Mouse (Mus musculus): ENCODE measurements around the gene Fez1. TPM values are rescaled to one million over a fixed set of nuclear protein-coding genes. Genes with fewer than 3 reads are reported as not detected.

The Fez1 gene
- total RNA-seq (2021): 100 to 1,000 TPM; 241 to 261 TPM
- long read RNA-seq, experiment 1, transcript Fez1-201 (10 exons, 1,794 nt): major isoform, 441 of 521 reads
- long read RNA-seq, experiment 1, partial matches to known transcripts: 11 of 521 reads
- long read RNA-seq, experiment 1, other reads (novel, unspliced or antisense): 65 of 521 reads
- long read RNA-seq, experiment 2, transcript Fez1-201 (10 exons, 1,794 nt): major isoform, 271 of 324 reads
- long read RNA-seq, experiment 2, partial matches to known transcripts: 5 of 324 reads
- long read RNA-seq, experiment 2, other reads (novel, unspliced or antisense): 44 of 324 reads

GRCm38 (mm10) chr9:36821644-36822000 is at the start of gene Fez1:
Gene Fez1 (plus strand): TSS chr9:36821864.
- H3K4me3 ChIP-seq: peak within 1 kb of the TSS; percentile 27
- peak; percentile 87 to 88 for DNase-seq (ENCODE audit: extremely low spot score in 1 of 2, low spot score in 2 of 2)
- intact Hi-C loops (cut with DNase I): no loop called here
- peak within 1 kb of the TSS; percentile 92 for H3K27ac ChIP-seq
- TF ChIP-seq CTCF (IDR thresholded peaks at IDR 0.05): no peak

GRCm38 (mm10) chr9:36783921-36784320 is 37.7 kb upstream of the Fez1 start:
- H3K4me3 ChIP-seq: no peak overlapping the region
- intact Hi-C loops (cut with DNase I): loop anchor here (1.0 to 5.0 kb wide), 2 partner anchors 36 to 78 kb away; no protein-coding TSS in a partner anchor
- no peak for TF ChIP-seq CTCF (IDR thresholded peaks at IDR 0.05)
- H3K27ac ChIP-seq: no peak overlapping the region
- no peak for DNase-seq (ENCODE audit: extremely low spot score in 1 of 2, low spot score in 2 of 2)

- no peak for TF ChIP-seq CTCF (IDR thresholded peaks at IDR 0.05)
- DNase-seq (ENCODE audit: extremely low spot score in 1 of 2, low spot score in 2 of 2): no peak
- no peak overlapping the region for H3K27ac ChIP-seq
- H3K4me3 ChIP-seq: no peak overlapping the region
- intact Hi-C loops (cut with DNase I): no loop called here
These were observed 29.5 kb upstream of the Fez1 start for GRCm38 (mm10) chr9:36792191-36792590.

GRCm38 (mm10) chr9:36794487-36794886 is 27.2 kb upstream of the Fez1 start:
- no peak overlapping the region for H3K4me3 ChIP-seq
- H3K27ac ChIP-seq: no peak overlapping the region
- DNase-seq (ENCODE audit: extremely low spot score in 1 of 2, low spot score in 2 of 2): no peak
- TF ChIP-seq CTCF (IDR thresholded peaks at IDR 0.05): no peak
- intact Hi-C loops (cut with DNase I): no loop called here

- no peak for DNase-seq (ENCODE audit: extremely low spot score in 1 of 2, low spot score in 2 of 2)
- no peak for TF ChIP-seq CTCF (IDR thresholded peaks at IDR 0.05)
- Histone ChIP-seq H3K27ac (no peak overlapping the region), H3K4me3 (no peak overlapping the region)
- intact Hi-C loops (cut with DNase I): loop anchor here (5.0 kb wide), 1 partner anchor 77 kb away; no protein-coding TSS in a partner anchor
These were observed 26.1 kb upstream of the Fez1 start for GRCm38 (mm10) chr9:36795556-36795955.

- no peak overlapping the region for H3K27ac ChIP-seq
These were observed 25.4 kb upstream of the Fez1 start for GRCm38 (mm10) chr9:36796224-36796623.

GRCm38 (mm10) chr9:36796781-36797555 is 24.7 kb upstream of the Fez1 start, which contains the start of gene Ei24:
Gene Ei24 (minus strand): TSS chr9:36797393.
- no peak for TF ChIP-seq CTCF (IDR thresholded peaks at IDR 0.05)
- peak; percentile 90 to 94 for DNase-seq (ENCODE audit: extremely low spot score in 1 of 2, low spot score in 2 of 2)
- intact Hi-C loops (cut with DNase I): loop anchor here (2.0 to 5.0 kb wide), 2 partner anchors 36 to 75 kb away; no protein-coding TSS in a partner anchor
- Histone ChIP-seq H3K27ac (peak within 1 kb of the TSS; percentile 84), H3K4me3 (peak within 1 kb of the TSS; percentile 97)

More at GRCm38 (mm10) chr9:36796224-36796623, 25.4 kb upstream of the Fez1 start:
- no peak for DNase-seq (ENCODE audit: extremely low spot score in 1 of 2, low spot score in 2 of 2)
- H3K4me3 ChIP-seq: peak overlapping the region; percentile 97
- no peak for TF ChIP-seq CTCF (IDR thresholded peaks at IDR 0.05)
- intact Hi-C loops (cut with DNase I): loop anchor here (2.0 to 5.0 kb wide), 2 partner anchors 37 to 76 kb away; no protein-coding TSS in a partner anchor

- no peak for DNase-seq (ENCODE audit: extremely low spot score in 1 of 2, low spot score in 2 of 2)
- no peak overlapping the region for H3K27ac ChIP-seq
- no peak for TF ChIP-seq CTCF (IDR thresholded peaks at IDR 0.05)
- H3K4me3 ChIP-seq: no peak overlapping the region
- intact Hi-C loops (cut with DNase I): no loop called here
These were observed 19.7 kb upstream of the Fez1 start for GRCm38 (mm10) chr9:36801961-36802360.

- no peak for DNase-seq (ENCODE audit: extremely low spot score in 1 of 2, low spot score in 2 of 2)
- no peak for TF ChIP-seq CTCF (IDR thresholded peaks at IDR 0.05)
- Histone ChIP-seq H3K4me3 (no peak overlapping the region), H3K27ac (no peak overlapping the region)
- intact Hi-C loops (cut with DNase I): no loop called here
These were observed 18.7 kb upstream of the Fez1 start for GRCm38 (mm10) chr9:36802951-36803350.

- intact Hi-C loops (cut with DNase I): no loop called here
- H3K4me3 ChIP-seq: no peak overlapping the region
- H3K27ac ChIP-seq: no peak overlapping the region
- no peak for TF ChIP-seq CTCF (IDR thresholded peaks at IDR 0.05)
- DNase-seq (ENCODE audit: extremely low spot score in 1 of 2, low spot score in 2 of 2): no peak
These were observed 18.3 kb upstream of the Fez1 start for GRCm38 (mm10) chr9:36803386-36803785.

GRCm38 (mm10) chr9:36803926-36804325 is 17.7 kb upstream of the Fez1 start:
- no peak for TF ChIP-seq CTCF (IDR thresholded peaks at IDR 0.05)
- H3K4me3 ChIP-seq: no peak overlapping the region
- H3K27ac ChIP-seq: no peak overlapping the region
- intact Hi-C loops (cut with DNase I): no loop called here
- DNase-seq (ENCODE audit: extremely low spot score in 1 of 2, low spot score in 2 of 2): no peak

Data from left cerebral cortex, adult 2 months (tissue).